Mouse (Mus musculus): ENCODE results near the gene Vmn2r78. TPM values are rescaled to one million over a fixed set of nuclear protein-coding genes. Genes with fewer than 3 reads are reported as not detected.
"Not testable (repeated sequence)": the region's sequence is repeated elsewhere in the genome, so short reads cannot be mapped to it uniquely, and the experiment has no call there.

Gene Vmn2r78
- not detected in 2 replicates for polyA plus RNA-seq (2015; fragmentation: Nextera tagmentation; extraction: Ambion mirVana)

DNA sequence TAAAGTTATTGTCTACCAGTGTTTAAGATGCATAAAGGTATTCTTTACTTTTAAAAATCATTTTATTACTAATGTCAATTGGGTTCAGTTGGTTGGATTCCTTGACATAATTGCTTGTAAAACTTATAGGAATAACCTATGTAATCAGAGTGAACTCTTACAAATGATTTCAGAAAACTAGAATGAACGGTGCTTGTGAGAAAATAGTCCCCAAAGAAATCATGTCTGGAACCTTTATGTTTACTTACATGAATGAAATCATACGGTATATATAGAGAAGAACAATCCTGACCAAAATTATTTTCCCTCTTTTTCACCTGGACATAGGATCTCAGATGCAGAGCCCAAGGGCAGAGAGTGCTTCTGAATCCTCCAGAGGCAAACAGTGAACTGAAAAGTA is at the start of gene Vmn2r78:
Gene Vmn2r78, plus strand, starts transcription at position 301 of the 400 bp plus-strand sequence.
- H3K9ac ChIP-seq (ENCODE audit: low read depth, low read length); H3K4me1 ChIP-seq (ENCODE audit: control insufficient read depth, low read depth, low read length); H3K4me3 ChIP-seq (ENCODE audit: low read depth, low read length); H3K27ac ChIP-seq (ENCODE audit: low read length); H3K4me2 ChIP-seq (ENCODE audit: low read depth, low read length); H3K9me3 ChIP-seq (replicated peaks; ENCODE audit: control insufficient read depth, low read length); H3K27me3 ChIP-seq (ENCODE audit: control insufficient read depth, insufficient read depth, low read depth, low read length); H3K36me3 ChIP-seq (ENCODE audit: control insufficient read depth, insufficient read depth); ATAC-seq (ENCODE audit: low read depth): not testable (repeated sequence)
- WGBS (ENCODE audit: insufficient replicate concordance): 57% methylated on average over 2 of the region's 2 CpGs

DNA sequence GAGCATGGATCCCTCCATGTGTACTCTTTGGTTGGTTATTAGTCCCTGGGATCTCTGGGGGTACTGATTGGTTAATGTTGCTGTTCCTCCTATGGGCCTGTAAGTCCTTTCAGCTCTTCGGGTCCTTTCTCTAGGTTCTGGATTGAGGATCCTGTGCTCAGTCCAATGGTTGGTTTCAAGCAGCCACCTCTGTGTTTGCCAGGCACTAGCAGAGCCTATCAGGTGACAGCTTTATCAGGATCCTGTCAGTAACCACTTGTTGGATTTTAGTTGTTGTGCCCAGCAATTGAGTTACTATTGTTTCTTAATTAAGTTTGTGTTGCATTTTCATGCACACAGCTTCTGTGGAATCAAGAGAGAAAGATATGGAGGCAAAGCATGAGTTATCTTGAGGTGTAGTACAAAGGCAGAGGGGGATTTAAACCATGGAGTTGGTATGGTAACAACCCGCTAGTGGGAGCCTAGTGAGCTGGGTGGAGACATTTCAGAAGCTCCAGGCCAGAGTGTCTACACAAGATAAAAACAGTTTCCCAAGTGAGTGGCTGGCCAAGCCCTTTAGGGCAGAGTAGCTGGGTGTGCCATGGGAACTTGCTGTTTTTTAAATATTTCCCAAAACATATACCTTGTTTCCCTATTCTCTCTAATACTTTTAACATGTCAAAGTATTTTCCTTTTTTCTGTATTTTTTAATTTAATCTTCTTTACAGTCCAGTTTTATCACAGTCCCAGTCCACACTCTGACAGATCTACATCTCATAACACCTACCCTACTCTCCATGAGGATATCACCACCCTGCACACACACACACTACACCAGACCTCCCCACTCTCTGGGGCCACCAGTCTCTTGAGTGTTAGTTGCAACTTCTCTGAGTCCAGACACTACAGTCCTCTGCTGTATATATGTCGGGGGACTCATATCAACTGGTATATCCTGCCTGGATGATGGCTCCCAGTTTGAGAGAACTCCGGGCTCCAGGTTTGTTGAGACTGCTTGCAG is 25.1 kb upstream of the Vmn2r78 start:
- no peaks in the 10 kb centered on the region for H3K27me3 ChIP-seq (ENCODE audit: control insufficient read depth, insufficient read depth, low read depth, low read length)
- H3K4me1 ChIP-seq (ENCODE audit: control insufficient read depth, low read depth, low read length): no peaks in the 10 kb centered on the region
- no peak overlapping the region for H3K4me2 ChIP-seq (ENCODE audit: low read depth, low read length)
- 50% methylated on average over 4 of the region's 4 CpGs for WGBS (ENCODE audit: insufficient replicate concordance)
- ATAC-seq (ENCODE audit: low read depth): peak; percentile 79
- H3K36me3 ChIP-seq (ENCODE audit: control insufficient read depth, insufficient read depth): no peaks in the 10 kb centered on the region
- no peaks in the 10 kb centered on the region for H3K9me3 ChIP-seq (replicated peaks; ENCODE audit: control insufficient read depth, low read length)
- H3K9ac ChIP-seq (ENCODE audit: low read depth, low read length): no peak overlapping the region
- no peak overlapping the region for H3K4me3 ChIP-seq (ENCODE audit: low read depth, low read length)
- H3K27ac ChIP-seq (ENCODE audit: low read length): no peak overlapping the region; the same call in 1 of the 2 replicates

DNA sequence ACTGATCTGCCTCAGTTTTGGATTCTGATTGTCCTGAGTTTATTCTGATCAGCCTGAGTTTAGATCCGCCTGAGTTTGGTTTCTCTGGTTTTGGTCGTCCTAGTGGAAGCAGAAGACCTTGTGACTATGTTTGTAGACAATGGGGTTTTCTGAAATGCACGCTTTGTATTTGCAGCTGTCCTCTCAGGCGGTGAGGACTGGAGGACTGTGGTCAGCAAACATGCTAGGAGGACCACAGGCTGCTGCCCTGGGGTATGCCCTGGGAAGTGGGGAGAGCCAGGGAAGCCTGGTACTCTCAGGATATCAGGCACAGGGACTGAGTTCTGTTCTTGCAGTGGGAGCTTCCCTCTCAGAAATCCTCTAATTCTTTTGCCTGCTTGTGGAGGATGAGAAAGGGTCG is 22.4 kb downstream of the Vmn2r78 start:
- H3K4me2 ChIP-seq (ENCODE audit: low read depth, low read length): no peak overlapping the region
- H3K27me3 ChIP-seq (ENCODE audit: control insufficient read depth, insufficient read depth, low read depth, low read length): no peaks in the 10 kb centered on the region
- H3K36me3 ChIP-seq (ENCODE audit: control insufficient read depth, insufficient read depth): no peaks in the 10 kb centered on the region
- no peak overlapping the region for H3K9ac ChIP-seq (ENCODE audit: low read depth, low read length)
- no peaks in the 10 kb centered on the region for H3K4me1 ChIP-seq (ENCODE audit: control insufficient read depth, low read depth, low read length)
- 60% methylated on average over 5 of the region's 5 CpGs for WGBS (ENCODE audit: insufficient replicate concordance)
- no peak overlapping the region for H3K4me3 ChIP-seq (ENCODE audit: low read depth, low read length)
- no peak overlapping the region for H3K27ac ChIP-seq (ENCODE audit: low read length)
- H3K9me3 ChIP-seq (replicated peaks; ENCODE audit: control insufficient read depth, low read length): no peaks in the 10 kb centered on the region
- no peak for ATAC-seq (ENCODE audit: low read depth)

GRCm38 (mm10) chr7:86994700-86995099 is 79.8 kb downstream of the Vmn2r78 start:
- no peak overlapping the region for H3K9ac ChIP-seq (ENCODE audit: low read depth, low read length)
- WGBS (ENCODE audit: insufficient replicate concordance): 33% methylated on average over 1 of the region's 1 CpGs
- H3K4me2 ChIP-seq (ENCODE audit: low read depth, low read length): no peak overlapping the region

DNA sequence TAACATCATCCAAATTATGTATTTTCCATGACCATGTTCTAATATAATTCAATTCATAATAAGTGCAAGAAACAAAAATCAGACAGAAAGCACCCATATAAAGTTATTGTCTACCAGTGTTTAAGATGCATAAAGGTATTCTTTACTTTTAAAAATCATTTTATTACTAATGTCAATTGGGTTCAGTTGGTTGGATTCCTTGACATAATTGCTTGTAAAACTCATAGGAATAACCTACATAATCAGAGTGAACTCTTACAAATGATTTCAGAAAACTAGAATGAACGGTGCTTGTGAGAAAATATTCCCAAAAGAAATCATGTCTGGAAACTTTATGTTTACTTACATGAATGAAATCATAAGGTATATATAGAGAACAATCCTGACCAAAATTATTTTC is 80.9 kb downstream of the Vmn2r78 start, which contains the start of gene Vmn2r79:
Gene Vmn2r79, plus strand, starts transcription at position 301 of the 400 bp plus-strand sequence.
- H3K9ac ChIP-seq (ENCODE audit: low read depth, low read length); H3K27me3 ChIP-seq (ENCODE audit: control insufficient read depth, insufficient read depth, low read depth, low read length); H3K27ac ChIP-seq (ENCODE audit: low read length); H3K4me3 ChIP-seq (ENCODE audit: low read depth, low read length); H3K4me1 ChIP-seq (ENCODE audit: control insufficient read depth, low read depth, low read length); H3K4me2 ChIP-seq (ENCODE audit: low read depth, low read length); H3K9me3 ChIP-seq (replicated peaks; ENCODE audit: control insufficient read depth, low read length); H3K36me3 ChIP-seq (ENCODE audit: control insufficient read depth, insufficient read depth); ATAC-seq (ENCODE audit: low read depth): not testable (repeated sequence)
- WGBS (ENCODE audit: insufficient replicate concordance): 46% methylated on average over 1 of the region's 1 CpGs

More at GRCm38 (mm10) chr7:86994700-86995099, 79.8 kb downstream of the Vmn2r78 start:
- no peaks in the 10 kb centered on the region for H3K4me1 ChIP-seq (ENCODE audit: control insufficient read depth, low read depth, low read length)
- H3K27me3 ChIP-seq (ENCODE audit: control insufficient read depth, insufficient read depth, low read depth, low read length): no peaks in the 10 kb centered on the region
- H3K36me3 ChIP-seq (ENCODE audit: control insufficient read depth, insufficient read depth): no peaks in the 10 kb centered on the region
- no peak for ATAC-seq (ENCODE audit: low read depth)
- H3K27ac ChIP-seq (ENCODE audit: low read length): no peak overlapping the region
- no peak overlapping the region for H3K4me3 ChIP-seq (ENCODE audit: low read depth, low read length)
- H3K9me3 ChIP-seq (replicated peaks; ENCODE audit: control insufficient read depth, low read length): no peaks in the 10 kb centered on the region

Other genes starting within 250 kb of the Vmn2r78 start
- not detected in 2 replicates for gene Olfr292, start 226.8 kb upstream of the Vmn2r78 start, polyA plus RNA-seq (2015; fragmentation: Nextera tagmentation; extraction: Ambion mirVana)
- not detected in 2 replicates for gene Folh1, start 139.2 kb upstream of the Vmn2r78 start, polyA plus RNA-seq (2015; fragmentation: Nextera tagmentation; extraction: Ambion mirVana)
- not detected in 2 replicates for gene Vmn2r77, start 120.1 kb upstream of the Vmn2r78 start, polyA plus RNA-seq (2015; fragmentation: Nextera tagmentation; extraction: Ambion mirVana)
- not detected in 2 replicates for gene Vmn2r79, start 81.0 kb downstream of the Vmn2r78 start, polyA plus RNA-seq (2015; fragmentation: Nextera tagmentation; extraction: Ambion mirVana)